Mouse (Mus musculus) myocyte (in vitro differentiated cells): ENCODE data around the gene Lrtm1.

Experiments used
- CEBPB ChIP-seq: IDR thresholded peaks from 2 replicates; pipeline ENCODE4 v1.6.1; 2011; ENCODE audit warnings: mild to moderate bottlenecking, moderate library complexity; ENCODE audit not compliant: poor library complexity, insufficient read depth, severe bottlenecking
- MAX ChIP-seq: IDR thresholded peaks from one replicate; pipeline ENCODE4 v1.6.1; 2011; ENCODE audit warnings: low read depth, mild to moderate bottlenecking, control low read depth
- POLR2A ChIP-seq: IDR thresholded peaks from one replicate; pipeline ENCODE4 v1.6.1; 2011; ENCODE audit warnings: low read depth, mild to moderate bottlenecking, control low read depth, moderate library complexity; ENCODE audit not compliant: insufficient read length
- USF1 ChIP-seq: IDR thresholded peaks from one replicate; pipeline ENCODE4 v1.6.1; 2011; ENCODE audit warnings: low read depth, mild to moderate bottlenecking, control low read depth, moderate library complexity

DNA sequence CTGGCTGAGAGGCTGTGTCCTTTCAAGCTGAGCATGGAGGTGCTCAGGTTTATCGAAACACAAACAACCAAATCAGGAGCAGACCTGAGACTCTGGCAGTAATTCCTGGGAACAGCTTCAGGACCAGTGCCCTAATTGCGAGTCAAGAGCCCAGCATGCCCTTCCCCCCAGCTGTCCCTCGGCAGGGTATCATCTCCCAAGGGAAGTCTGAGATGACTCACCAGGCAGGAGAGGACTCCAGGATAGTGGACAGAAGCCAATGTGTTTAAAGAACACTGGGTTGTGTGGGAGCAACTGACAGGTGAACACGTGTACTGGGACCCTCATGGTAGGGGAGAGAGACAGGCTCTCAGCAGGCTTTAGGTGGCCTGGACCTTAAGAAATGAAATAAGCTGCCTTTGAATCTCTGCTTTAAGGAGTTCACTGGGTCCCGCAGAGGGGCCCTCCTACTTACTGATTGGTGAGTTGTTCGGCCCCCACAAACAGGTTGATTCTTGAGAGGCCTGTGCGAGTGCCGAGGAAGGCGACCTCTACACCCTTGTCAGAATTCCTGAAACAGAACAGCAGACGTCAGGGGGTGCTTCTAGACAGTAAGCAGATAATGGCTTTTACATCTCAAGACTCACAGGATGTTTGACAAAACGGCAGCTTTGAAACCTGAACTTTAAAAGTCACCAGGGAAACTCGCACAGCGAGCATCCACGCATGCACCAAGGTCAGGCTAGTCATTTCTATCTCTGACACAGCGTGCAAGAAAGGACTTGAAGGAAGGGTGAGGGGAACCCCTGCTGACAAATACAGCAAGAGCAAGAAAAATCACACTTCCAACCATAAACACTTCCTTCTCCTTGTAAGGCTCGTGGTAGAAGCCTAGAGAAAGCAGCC lies 34.2 kb downstream of the Lrtm1 start:
- TF ChIP-seq POLR2A = no peak
- no peak for TF ChIP-seq CEBPB
- no peak for TF ChIP-seq USF1
- no peak for TF ChIP-seq MAX
